Mouse (Mus musculus): Measurements from ENCODE around the gene Adcy5.

GRCm38 (mm10) chr16:35156306-35156695 lies 1.6 kb downstream of the Adcy5 start:
- TF ChIP-seq CTCF (IDR thresholded peaks at IDR 0.05; ENCODE audit: low read depth, low read length) (peak; percentile 69), POLR2A (IDR thresholded peaks at IDR 0.05; ENCODE audit: extremely low read depth, insufficient read depth, low read length) (no peak)

All from liver, adult 2 months (tissue).